Mouse (Mus musculus) CH12.LX (cell line): ENCODE measurements at regions not wholly inside any gene's neighbourhood (a gene's known extent, or its start where the extent isn't known, plus 50 kb on each side); places are given as distances from the start of the nearest gene placed in this dataset.
A peak's percentile ranks its signal among the peaks of the same experiment; 100 is the strongest.

ENCODE experiments used
- DNase-seq: peaks from one replicate; pipeline ENCODE4 v3.0.0-alpha.2; 2013; ENCODE audit errors: extremely low read depth
- H3K27ac ChIP-seq: 2 replicates; pipeline ENCODE4 v1.5.1; 2012; ENCODE audit warnings: low read depth, mild to moderate bottlenecking, control low read depth, moderate library complexity; ENCODE audit not compliant: insufficient read depth
- H3K27me3 ChIP-seq: replicated peaks from 2 replicates; pipeline ENCODE3; 2012; ENCODE audit warnings: inconsistent platforms
- H3K36me3 ChIP-seq, 2 experiments: replicated peaks in 1 of 2; 2 replicates each; pipeline versions ENCODE3 to v1.6.1; 2012; ENCODE audit warnings: inconsistent platforms in 1 of 2, low read length in 1 of 2, mild to moderate bottlenecking in 1 of 2, mixed read lengths in 1 of 2, moderate library complexity in 1 of 2; ENCODE audit not compliant: control insufficient read depth in 1 of 2, insufficient read depth in 1 of 2
- H3K4me1 ChIP-seq, 2 experiments: 2 replicates each; pipeline ENCODE4 v1.6.1; 2012; ENCODE audit warnings: inconsistent platforms in 1 of 2, moderate library complexity in 1 of 2; ENCODE audit not compliant: insufficient read depth in 2 of 2, control insufficient read depth in 1 of 2
- H3K4me2 ChIP-seq: 2 replicates; pipeline ENCODE4 v1.6.1; 2012; ENCODE audit warnings: low read depth, mild to moderate bottlenecking, control low read depth; ENCODE audit not compliant: poor library complexity, insufficient read depth, severe bottlenecking
- H3K4me3 ChIP-seq, 3 experiments: fragments of 150-350 bp in 1 of 3; sonication (generic) in 1 of 3; replicated peaks in 1 of 3; 2 replicates each; pipeline versions ENCODE3 to v1.5.1; 2011 to 2012; ENCODE audit warnings: low read depth in 2 of 3, low read length in 2 of 3, mild to moderate bottlenecking in 2 of 3, moderate library complexity in 2 of 3, control low read depth in 1 of 3, improper control_type of control experiment in 1 of 3, inconsistent platforms in 1 of 3, mixed read lengths in 1 of 3; ENCODE audit not compliant: poor library complexity in 1 of 3
- H3K79me2 ChIP-seq: replicated peaks from 2 replicates; pipeline ENCODE4 v1.6.1; 2012; ENCODE audit warnings: mild to moderate bottlenecking, moderate library complexity; ENCODE audit not compliant: control insufficient read depth, poor library complexity, insufficient read depth, severe bottlenecking; ENCODE audit errors: extremely low read depth
- H3K9ac ChIP-seq: 2 replicates; pipeline ENCODE4 v1.6.1; 2012; ENCODE audit warnings: low read depth, mild to moderate bottlenecking, control low read depth, moderate library complexity; ENCODE audit not compliant: insufficient read depth
- H3K9me3 ChIP-seq: replicated peaks from 2 replicates; pipeline ENCODE3; 2012; ENCODE audit warnings: low read length, inconsistent platforms, mixed read lengths
- CHD1 ChIP-seq: IDR thresholded peaks from 2 replicates; pipeline ENCODE4 v1.6.1; 2012; ENCODE audit warnings: low read depth, low read length, improper control_type of control experiment, inconsistent platforms
- CHD2 ChIP-seq: IDR thresholded peaks from 2 replicates; pipeline ENCODE4 v1.6.1; 2011; ENCODE audit warnings: low read length, improper control_type of control experiment
- CTCF ChIP-seq, 2 experiments: IDR thresholded peaks in 1 of 2; conservative IDR thresholded peaks in 1 of 2; 2 replicates each; pipeline ENCODE4 v1.5.1; 2011 to 2012; ENCODE audit warnings: low read depth in 2 of 2, low read length in 2 of 2, improper control_type of control experiment in 1 of 2, inconsistent platforms in 1 of 2, mild to moderate bottlenecking in 1 of 2, moderate library complexity in 1 of 2
- E2F4 ChIP-seq: IDR thresholded peaks from 2 replicates; pipeline ENCODE4 v1.6.1; 2011; ENCODE audit warnings: low read depth, low read length, improper control_type of control experiment; ENCODE audit not compliant: insufficient replicate concordance
- ELF1 ChIP-seq: IDR thresholded peaks from 2 replicates; pipeline ENCODE4 v1.6.1; 2014; ENCODE audit warnings: low read depth, mild to moderate bottlenecking, inconsistent platforms, low read length, improper control_type of control experiment
- GABPA ChIP-seq: IDR thresholded peaks from 2 replicates; pipeline ENCODE4 v1.6.1; 2012; ENCODE audit warnings: low read depth, low read length, improper control_type of control experiment, inconsistent platforms; ENCODE audit not compliant: insufficient replicate concordance
- JUN ChIP-seq: IDR thresholded peaks from 2 replicates; pipeline ENCODE4 v1.6.1; 2011; ENCODE audit warnings: low read depth, mild to moderate bottlenecking, low read length, improper control_type of control experiment, moderate library complexity; ENCODE audit not compliant: insufficient read depth
- KAT2A ChIP-seq: IDR thresholded peaks from 2 replicates; pipeline ENCODE4 v1.6.1; 2012; ENCODE audit warnings: low read length, improper control_type of control experiment, inconsistent platforms; ENCODE audit not compliant: insufficient replicate concordance
- MAFK ChIP-seq: IDR thresholded peaks from 2 replicates; pipeline ENCODE4 v1.6.1; 2011; ENCODE audit warnings: low read length, improper control_type of control experiment; ENCODE audit not compliant: insufficient replicate concordance
- MAX ChIP-seq: IDR thresholded peaks from 2 replicates; pipeline ENCODE4 v1.6.1; 2011; ENCODE audit warnings: low read length, improper control_type of control experiment
- NELFE ChIP-seq: IDR thresholded peaks from 2 replicates; pipeline ENCODE4 v1.6.1; 2011; ENCODE audit warnings: low read depth, low read length, improper control_type of control experiment
- POLR2A ChIP-seq: IDR thresholded peaks from 2 replicates; pipeline ENCODE4 v1.6.1; 2011; ENCODE audit warnings: low read depth, mild to moderate bottlenecking, improper control_type of control experiment, low read length
- POLR2AphosphoS2 ChIP-seq: IDR thresholded peaks from 2 replicates; pipeline ENCODE4 v1.6.1; 2011; ENCODE audit warnings: low read depth, low read length, improper control_type of control experiment
- RAD21 ChIP-seq: IDR thresholded peaks from 2 replicates; pipeline ENCODE4 v1.6.1; 2011; ENCODE audit warnings: low read depth, mild to moderate bottlenecking, low read length, improper control_type of control experiment, moderate library complexity
- SMC3 ChIP-seq: IDR thresholded peaks from 2 replicates; pipeline ENCODE4 v1.6.1; 2011; ENCODE audit warnings: low read depth, low read length, improper control_type of control experiment
- USF1 ChIP-seq: IDR thresholded peaks from 2 replicates; pipeline ENCODE4 v1.6.1; 2014; ENCODE audit warnings: low read depth, mild to moderate bottlenecking, inconsistent platforms, low read length, improper control_type of control experiment
- ZC3H11A ChIP-seq: IDR thresholded peaks from 2 replicates; pipeline ENCODE4 v1.6.1; 2012; ENCODE audit warnings: low read depth, mild to moderate bottlenecking, inconsistent platforms, low read length, improper control_type of control experiment
- ZNF384 ChIP-seq: IDR thresholded peaks from 2 replicates; pipeline ENCODE4 v1.6.1; 2012; ENCODE audit warnings: low read depth, low read length, improper control_type of control experiment, inconsistent platforms
- dilution Hi-C: fragments of 300-500 bp; cut with MboI; formaldehyde crosslinking; loops from 2 replicates; pipeline ENCODE4 v1.14.3; 2020; ENCODE audit warnings: low sequenced_read_pairs; ENCODE audit not compliant: extremely low pct_unique_long_range_greater_than_20kb, extremely low pct_ligation_motif_present
- in situ Hi-C: fragments of 300-500 bp; cut with MboI; formaldehyde crosslinking; loops from 3 replicates; pipeline ENCODE4 v1.14.3; 2019; ENCODE audit warnings: low sequenced_read_pairs, low pct_ligation_motif_present, low pct_unique_long_range_greater_than_20kb, mixed read lengths

DNA sequence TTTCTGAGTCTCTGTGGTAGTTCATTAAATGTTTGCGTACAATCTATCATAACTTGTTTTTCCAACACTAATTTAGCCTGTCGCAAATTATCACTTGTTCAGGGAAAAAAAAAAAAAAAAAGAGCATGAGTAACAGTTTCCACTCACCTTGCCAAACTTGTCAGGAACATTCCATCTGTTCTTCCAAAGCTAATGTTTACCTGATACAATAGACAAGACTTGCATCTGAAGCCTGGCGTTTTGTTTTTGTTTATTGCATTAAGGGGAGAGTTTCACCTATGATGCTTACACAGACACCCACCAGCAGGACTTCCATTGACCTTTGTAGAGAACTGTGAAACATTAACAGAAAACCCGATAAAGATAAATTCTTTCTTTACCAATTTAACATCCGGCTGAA, 172.6 kb downstream of the Mdfic start:
- H3K36me3 ChIP-seq, result no peaks in the 10 kb centered on the region
- no peaks in the 10 kb centered on the region for H3K4me1 ChIP-seq
- no peak overlapping the region for H3K9ac ChIP-seq
- no peaks in the 10 kb centered on the region for H3K79me2 ChIP-seq
- H3K4me3 ChIP-seq, result no peak overlapping the region
- H3K27me3 ChIP-seq, result no peaks in the 10 kb centered on the region
- TF ChIP-seq MAFK, result no peak
- TF ChIP-seq ZNF384, result peak; percentile 52; the same call in 1 of the 2 replicates
- TF ChIP-seq, all 38 proteins: peak for 1
- dilution Hi-C loops, result no loop called here
- Histone ChIP-seq H3K27ac (no peak overlapping the region), H3K9me3 (no peaks in the 10 kb centered on the region), H3K4me2 (no peak overlapping the region)
- in situ Hi-C loops, result no loop called here
- DNase-seq, result no peak

- H3K9me3 ChIP-seq, result no peaks in the 10 kb centered on the region
- H3K4me2 ChIP-seq, result no peak overlapping the region
- no peak for DNase-seq
- no peak overlapping the region for H3K9ac ChIP-seq
- in situ Hi-C loops (no loop called here), dilution Hi-C loops (no loop called here)
- H3K4me1 ChIP-seq, result peaks cover 0 to 3% of the 10 kb centered on the region in 2 experiments; a peak in 2 of 4 replicates
- TF ChIP-seq MAFK, result no peak
- no peak for TF ChIP-seq RAD21
- TF ChIP-seq SMC3, result no peak
- TF ChIP-seq POLR2AphosphoS2, result no peak
- no peak for TF ChIP-seq USF1
- no peak for TF ChIP-seq MAX
- TF ChIP-seq KAT2A, result no peak
- no peak for TF ChIP-seq POLR2A
- no peak for TF ChIP-seq E2F4
- TF ChIP-seq, all 38 proteins: peak for 0
- H3K79me2 ChIP-seq, result no peaks in the 10 kb centered on the region
- no peaks in the 10 kb centered on the region for H3K36me3 ChIP-seq
- H3K27me3 ChIP-seq, result no peaks in the 10 kb centered on the region
- no peak overlapping the region for H3K4me3 ChIP-seq
- no peak overlapping the region for H3K27ac ChIP-seq
Observed at GRCm38 (mm10) chr6:15900495-15900894, 180.0 kb downstream of the Mdfic start.

DNA sequence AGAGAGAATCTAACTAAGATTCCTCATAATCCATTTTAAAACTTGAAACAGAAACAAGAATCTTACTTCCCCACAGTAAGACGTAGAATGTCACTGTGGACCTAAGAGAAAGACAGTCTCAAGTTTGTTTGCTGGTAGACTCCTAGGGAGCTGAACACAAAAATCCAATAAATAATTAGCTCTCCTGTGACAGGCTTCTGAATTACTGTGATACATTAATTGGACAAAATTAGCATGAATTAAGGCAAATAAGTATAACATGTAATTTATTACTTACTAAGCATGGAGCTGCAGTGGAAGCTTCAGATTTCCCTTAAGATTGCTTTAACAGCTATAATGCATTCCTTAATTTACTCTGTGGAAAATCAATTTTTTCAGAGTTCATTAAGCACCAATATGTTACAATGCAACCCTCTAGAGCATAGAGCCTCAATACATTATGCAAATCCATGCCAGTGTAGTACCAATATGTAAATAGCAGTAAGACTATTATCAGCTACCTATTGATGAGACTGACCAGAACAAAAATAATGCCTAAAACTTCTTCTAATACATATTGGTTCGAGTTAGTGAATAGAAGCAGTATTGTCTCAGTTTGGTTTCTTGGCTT, 182.3 kb downstream of the Mdfic start:
- H3K4me3 ChIP-seq, result no peak overlapping the region
- no peak overlapping the region for H3K27ac ChIP-seq
- no peaks in the 10 kb centered on the region for H3K79me2 ChIP-seq
- H3K4me2 ChIP-seq, result no peak overlapping the region
- H3K9ac ChIP-seq, result no peak overlapping the region
- dilution Hi-C loops, result no loop called here
- TF ChIP-seq CTCF (conservative IDR thresholded peaks at IDR 0.05 in 1 of 2, IDR thresholded peaks at IDR 0.05 in 1 of 2; ENCODE audit: low read depth in 2 of 2, low read length in 2 of 2), result no peak
- TF ChIP-seq MAFK, result no peak
- TF ChIP-seq POLR2AphosphoS2, result no peak
- TF ChIP-seq NELFE, result no peak
- TF ChIP-seq JUN, result no peak
- no peak for TF ChIP-seq ZC3H11A
- no peak for TF ChIP-seq CHD2
- TF ChIP-seq ELF1, result no peak
- TF ChIP-seq GABPA, result no peak
- TF ChIP-seq CHD1, result no peak
- no peak for TF ChIP-seq E2F4
- no peak for TF ChIP-seq KAT2A
- in situ Hi-C loops, result no loop called here
- peaks cover 0 to 3% of the 10 kb centered on the region in 2 experiments; a peak in 2 of 4 replicates for H3K4me1 ChIP-seq
- H3K36me3 ChIP-seq, result no peaks in the 10 kb centered on the region
- H3K27me3 ChIP-seq, result no peaks in the 10 kb centered on the region
- DNase-seq, result no peak
- H3K9me3 ChIP-seq, result no peaks in the 10 kb centered on the region
